Mouse (Mus musculus): ENCODE measurements around the gene Dpp8. TPM values are rescaled to one million over a fixed set of nuclear protein-coding genes. Genes with fewer than 3 reads are reported as not detected.
"Not testable (repeated sequence)": the region's sequence is repeated elsewhere in the genome, so short reads cannot be mapped to it uniquely, and the experiment has no call there.

The Dpp8 gene
- 31.7 and 34.8 TPM in 2 replicates for polyA plus RNA-seq (2014; fragmentation: Nextera tagmentation; extraction: Ambion mirVana)

DNA sequence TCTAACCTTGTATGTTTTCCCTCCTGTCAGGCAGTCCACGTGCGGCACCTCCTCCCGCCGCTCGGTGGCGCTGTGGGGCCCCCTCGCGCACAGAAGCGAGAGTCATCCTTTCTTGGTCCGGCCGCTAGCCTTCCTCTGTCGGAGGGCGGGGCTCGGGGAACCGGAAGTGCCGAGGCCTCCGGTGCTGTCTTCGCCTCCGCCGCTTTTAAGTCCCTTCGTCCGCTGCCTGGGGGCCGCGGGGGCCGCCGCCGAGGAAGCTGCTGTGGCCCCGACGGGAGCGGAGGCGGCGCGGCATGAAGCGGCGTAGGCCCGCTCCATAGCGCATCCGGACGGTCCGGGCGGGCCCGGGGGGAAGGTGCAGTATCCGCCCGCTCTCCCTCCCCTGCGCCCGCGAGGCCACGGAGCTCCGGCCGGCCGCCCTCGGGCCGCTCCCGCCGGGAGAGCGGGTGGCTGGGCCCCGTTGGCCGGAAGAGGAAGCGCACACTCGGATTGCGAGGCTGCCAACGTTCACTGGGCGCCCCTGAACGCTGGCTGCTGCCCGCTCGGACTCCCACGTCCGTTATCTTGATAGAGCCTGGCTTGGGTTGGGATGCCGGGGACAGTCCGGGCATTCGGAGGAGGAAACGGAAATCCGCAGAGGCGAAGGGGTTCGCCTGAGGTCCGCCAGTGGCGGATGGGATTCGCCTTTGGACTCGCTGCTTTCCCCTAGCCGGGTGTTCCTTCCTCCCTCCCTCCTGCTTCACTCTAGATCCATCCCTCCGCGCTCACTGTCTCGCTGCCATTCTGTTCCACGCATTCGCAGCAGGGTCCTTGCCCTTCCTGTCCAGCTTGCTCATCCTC, at the start of gene Dpp8:
Dpp8 (plus strand) TSS at position 146 of the 840 bp plus-strand sequence.
- Histone ChIP-seq H3K27ac (ENCODE audit: low read depth) (peak within 1 kb of the TSS; percentile 90), H3K36me3 (ENCODE audit: insufficient read depth) (peaks cover 17% of the 10 kb centered on the region; the same call in 1 of the 2 replicates), H3K9ac (peak within 1 kb of the TSS; percentile 96), H3K9me3 (ENCODE audit: low read depth, low read length) (no peaks in the 10 kb centered on the region), H3K27me3 (ENCODE audit: insufficient read depth, low read length) (no peaks in the 10 kb centered on the region), H3K4me2 (peak within 1 kb of the TSS; percentile 83), H3K4me1 (ENCODE audit: insufficient read depth) (no peaks in the 10 kb centered on the region), H3K4me3 (ENCODE audit: low read depth, low read length) (peak within 1 kb of the TSS; percentile 99)
- WGBS = under 1% methylated on average over 84 of the region's 85 CpGs
- peak; percentile 97 for TF ChIP-seq CTCF (IDR thresholded peaks at IDR 0.05; ENCODE audit: low read depth)
- DNase-seq = peak; percentile 96
- peak; percentile 96 for ATAC-seq (ENCODE audit: insufficient read depth)

DNA sequence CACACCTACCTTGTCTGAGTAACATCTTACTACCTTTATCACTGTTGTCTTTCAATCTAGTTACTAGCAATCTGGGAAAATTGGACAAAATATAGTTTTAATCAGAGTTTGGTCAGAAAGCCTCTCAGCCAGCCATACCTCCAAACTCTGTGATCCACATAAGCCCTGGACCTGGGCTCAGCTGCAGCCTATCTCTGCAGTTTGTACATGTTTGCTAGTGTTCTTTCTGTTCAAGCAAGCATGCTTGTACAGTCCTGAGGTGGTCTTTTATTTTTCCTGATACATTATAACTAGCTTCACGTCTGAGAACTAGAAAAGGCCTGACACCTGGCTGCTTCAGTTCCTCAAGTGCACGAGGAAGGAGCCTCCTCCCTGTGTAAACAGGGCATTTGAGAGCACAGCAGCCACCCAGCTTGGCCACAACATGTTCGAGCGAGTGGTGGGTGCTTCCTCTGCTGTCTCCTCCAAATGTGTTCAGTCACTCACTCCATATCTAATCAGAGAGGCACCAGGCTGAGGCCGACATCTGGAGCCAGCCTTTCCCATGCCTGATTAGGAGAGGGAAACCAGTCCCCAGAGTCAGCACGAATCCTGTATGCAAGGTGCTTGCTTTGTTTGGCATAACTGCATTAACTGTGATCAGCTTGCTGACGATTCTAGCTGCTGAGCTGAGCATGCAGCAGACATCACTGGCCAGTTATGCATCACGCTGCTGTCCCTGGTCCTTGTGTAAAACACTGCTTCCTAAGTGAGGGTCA, 47.0 kb upstream of the Dpp8 start:
- H3K4me3 ChIP-seq (ENCODE audit: low read depth, low read length) = no peak overlapping the region

DNA sequence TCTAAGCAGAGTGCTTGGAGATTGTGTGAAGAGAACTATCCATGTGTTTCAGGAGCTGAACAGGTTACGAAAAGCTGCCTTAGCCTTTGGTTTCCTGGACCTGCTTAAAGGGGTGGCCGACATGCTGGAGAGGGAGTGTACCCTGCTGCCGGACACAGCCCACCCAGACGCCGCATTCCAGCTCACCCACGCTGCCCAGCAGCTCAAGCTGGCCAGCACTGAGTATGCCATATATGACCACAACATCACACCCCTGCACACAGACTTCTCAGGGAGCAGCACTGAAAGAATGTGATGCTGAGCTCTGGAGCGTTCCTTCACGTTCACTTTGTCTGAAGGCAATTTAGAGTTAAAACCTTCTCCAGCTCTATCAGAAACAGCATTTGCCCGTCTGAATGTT, 46.4 kb upstream of the Dpp8 start:
- H3K4me2 ChIP-seq = no peak overlapping the region
- no peaks in the 10 kb centered on the region for H3K4me1 ChIP-seq (ENCODE audit: insufficient read depth)
- H3K4me3 ChIP-seq (ENCODE audit: low read depth, low read length) = no peak overlapping the region
- H3K27ac ChIP-seq (ENCODE audit: low read depth) = no peak overlapping the region
- no peak for TF ChIP-seq CTCF (IDR thresholded peaks at IDR 0.05; ENCODE audit: low read depth)
- 75% methylated on average over 9 of the region's 9 CpGs for WGBS
- peaks cover 86% of the 10 kb centered on the region for H3K36me3 ChIP-seq (ENCODE audit: insufficient read depth)
- DNase-seq (no peak), ATAC-seq (ENCODE audit: insufficient read depth) (no peak)
- H3K9me3 ChIP-seq (ENCODE audit: low read depth, low read length) = no peaks in the 10 kb centered on the region
- no peak overlapping the region for H3K9ac ChIP-seq
- H3K27me3 ChIP-seq (ENCODE audit: insufficient read depth, low read length) = no peaks in the 10 kb centered on the region

More for the DNA sequence above, 47.0 kb upstream of the Dpp8 start:
- 60% methylated on average over 8 of the region's 8 CpGs for WGBS
- no peaks in the 10 kb centered on the region for H3K4me1 ChIP-seq (ENCODE audit: insufficient read depth)
- DNase-seq (no peak), ATAC-seq (ENCODE audit: insufficient read depth) (no peak)
- H3K36me3 ChIP-seq (ENCODE audit: insufficient read depth) = peaks cover 86% of the 10 kb centered on the region
- H3K27ac ChIP-seq (ENCODE audit: low read depth) = no peak overlapping the region
- H3K9me3 ChIP-seq (ENCODE audit: low read depth, low read length) = no peaks in the 10 kb centered on the region
- no peak overlapping the region for H3K4me2 ChIP-seq
- no peak overlapping the region for H3K9ac ChIP-seq
- H3K27me3 ChIP-seq (ENCODE audit: insufficient read depth, low read length) = no peaks in the 10 kb centered on the region
- no peak for TF ChIP-seq CTCF (IDR thresholded peaks at IDR 0.05; ENCODE audit: low read depth)

- peaks cover 80% of the 10 kb centered on the region for H3K36me3 ChIP-seq (ENCODE audit: insufficient read depth)
- no peak overlapping the region for H3K4me2 ChIP-seq
- TF ChIP-seq CTCF (IDR thresholded peaks at IDR 0.05; ENCODE audit: low read depth) = no peak
- no peak overlapping the region for H3K27ac ChIP-seq (ENCODE audit: low read depth)
- DNase-seq = no peak
- no peaks in the 10 kb centered on the region for H3K27me3 ChIP-seq (ENCODE audit: insufficient read depth, low read length)
- ATAC-seq (ENCODE audit: insufficient read depth) = no peak
- WGBS = 96% methylated on average over 2 of the region's 2 CpGs
- no peaks in the 10 kb centered on the region for H3K4me1 ChIP-seq (ENCODE audit: insufficient read depth)
- no peak overlapping the region for H3K9ac ChIP-seq
- no peak overlapping the region for H3K4me3 ChIP-seq (ENCODE audit: low read depth, low read length)
- H3K9me3 ChIP-seq (ENCODE audit: low read depth, low read length) = no peaks in the 10 kb centered on the region
Measured at GRCm38 (mm10) chr9:64987651-64988050, 44.6 kb upstream of the Dpp8 start.

- Histone ChIP-seq H3K9ac (no peak overlapping the region), H3K27me3 (ENCODE audit: insufficient read depth, low read length) (no peaks in the 10 kb centered on the region), H3K27ac (ENCODE audit: low read depth) (no peak overlapping the region), H3K9me3 (ENCODE audit: low read depth, low read length) (no peaks in the 10 kb centered on the region), H3K4me3 (ENCODE audit: low read depth, low read length) (no peak overlapping the region), H3K4me2 (no peak overlapping the region), H3K36me3 (ENCODE audit: insufficient read depth) (peaks cover 77% of the 10 kb centered on the region), H3K4me1 (ENCODE audit: insufficient read depth) (no peaks in the 10 kb centered on the region)
- no peak for ATAC-seq (ENCODE audit: insufficient read depth)
- 76% methylated on average over 6 of the region's 6 CpGs for WGBS
- DNase-seq = no peak
- no peak for TF ChIP-seq CTCF (IDR thresholded peaks at IDR 0.05; ENCODE audit: low read depth)
Measured at GRCm38 (mm10) chr9:64988443-64988842, 43.8 kb upstream of the Dpp8 start.

DNA sequence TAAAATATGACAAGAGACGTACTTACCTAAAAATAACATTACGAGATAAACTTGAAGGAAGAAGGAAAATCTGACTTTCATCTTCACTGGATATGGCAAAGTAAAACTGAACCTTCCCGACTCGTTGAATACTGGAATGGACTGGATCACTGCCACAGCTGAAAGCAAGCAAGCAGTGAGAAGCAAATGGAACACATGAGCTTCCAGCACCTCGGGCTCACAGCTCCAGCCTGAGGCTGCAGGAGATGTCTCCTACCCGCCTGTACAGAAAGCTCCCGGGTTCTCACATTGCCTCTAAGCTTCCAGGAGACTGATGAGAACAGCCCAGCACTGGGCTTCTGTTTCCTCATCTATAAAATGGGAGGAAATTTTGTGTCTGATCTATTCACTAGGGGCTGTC, 41.9 kb upstream of the Dpp8 start:
- Histone ChIP-seq H3K36me3 (ENCODE audit: insufficient read depth) (peaks cover 68% of the 10 kb centered on the region), H3K27ac (ENCODE audit: low read depth) (no peak overlapping the region), H3K4me3 (ENCODE audit: low read depth, low read length) (no peak overlapping the region), H3K4me2 (no peak overlapping the region), H3K9me3 (ENCODE audit: low read depth, low read length) (no peaks in the 10 kb centered on the region), H3K9ac (no peak overlapping the region), H3K4me1 (ENCODE audit: insufficient read depth) (no peaks in the 10 kb centered on the region), H3K27me3 (ENCODE audit: insufficient read depth, low read length) (no peaks in the 10 kb centered on the region)
- ATAC-seq (ENCODE audit: insufficient read depth) = no peak
- WGBS = 78% methylated on average over 7 of the region's 7 CpGs
- no peak for DNase-seq
- TF ChIP-seq CTCF (IDR thresholded peaks at IDR 0.05; ENCODE audit: low read depth) = no peak

GRCm38 (mm10) chr9:64995464-64995863, 36.8 kb upstream of the Dpp8 start:
- H3K4me2 ChIP-seq; DNase-seq; ATAC-seq (ENCODE audit: insufficient read depth); H3K9me3 ChIP-seq (ENCODE audit: low read depth, low read length); H3K27me3 ChIP-seq (ENCODE audit: insufficient read depth, low read length); H3K27ac ChIP-seq (ENCODE audit: low read depth); H3K9ac ChIP-seq; H3K4me1 ChIP-seq (ENCODE audit: insufficient read depth); H3K4me3 ChIP-seq (ENCODE audit: low read depth, low read length): not testable (repeated sequence)
- whole genome bisulfite sequencing = 73% methylated on average over 1 of the region's 1 CpGs
- peaks cover 55% of the 10 kb centered on the region for H3K36me3 ChIP-seq (ENCODE audit: insufficient read depth)
